Mouse (Mus musculus) embryonic facial prominence, embryonic 14.5 days (tissue): ENCODE data around the gene Exd1. TPM values are rescaled to one million over a fixed set of nuclear protein-coding genes. Genes with fewer than 3 reads are reported as not detected.

ENCODE experiments used
- polyA plus RNA-seq: library from polyadenylated mRNA; unstranded; fragments of >200 nt; fragmentation: Nextera tagmentation; extraction: Ambion mirVana; gene quantifications from 2 replicates; pipeline ENCODE4 v1.2.1, GENCODE M21; 2014

The Exd1 gene
- polyA plus RNA-seq, 1 experiment from 2014 or later: 0.29 TPM

Other genes with a start within 250 kb of the Exd1 start
- 5.0 and 6.8 TPM in 2 replicates for gene Dll4, start 221.8 kb downstream of the Exd1 start, polyA plus RNA-seq
- gene Chac1, start 196.4 kb downstream of the Exd1 start, polyA plus RNA-seq: 1.4 and 1.7 TPM in 2 replicates
- 5.1 and 6.8 TPM in 2 replicates for gene Ino80, start 69.9 kb downstream of the Exd1 start, polyA plus RNA-seq
- 68.5 and 69.6 TPM in 2 replicates for gene Chp1, start 70 bp upstream of the Exd1 start, polyA plus RNA-seq
- 47.5 and 56.6 TPM in 2 replicates for gene Nusap1, start 70.7 kb upstream of the Exd1 start, polyA plus RNA-seq
- gene Oip5, start 70.8 kb upstream of the Exd1 start, polyA plus RNA-seq: 15.3 and 17.9 TPM in 2 replicates
- 39.4 and 40.4 TPM in 2 replicates for gene Ndufaf1, start 115.2 kb upstream of the Exd1 start, polyA plus RNA-seq
- gene Rtf1, start 127.4 kb upstream of the Exd1 start, polyA plus RNA-seq: 23.2 and 26.2 TPM in 2 replicates
- 0.84 and 1.2 TPM in 2 replicates for gene Itpka, start 194.7 kb upstream of the Exd1 start, polyA plus RNA-seq
- 0.14 and 0.29 TPM in 2 replicates for gene Ltk, start 212.8 kb upstream of the Exd1 start, polyA plus RNA-seq
- 18.3 and 22.3 TPM in 2 replicates for gene Rpap1, start 239.9 kb upstream of the Exd1 start, polyA plus RNA-seq